Mouse (Mus musculus) testis, postnatal 14 days (tissue): ENCODE results near the gene Hspb1.

Experiments used
- DNase-seq: peaks from one replicate; pipeline ENCODE4 v3.0.0; 2021; ENCODE audit warnings: low spot score

The Hspb1 gene

DNA sequence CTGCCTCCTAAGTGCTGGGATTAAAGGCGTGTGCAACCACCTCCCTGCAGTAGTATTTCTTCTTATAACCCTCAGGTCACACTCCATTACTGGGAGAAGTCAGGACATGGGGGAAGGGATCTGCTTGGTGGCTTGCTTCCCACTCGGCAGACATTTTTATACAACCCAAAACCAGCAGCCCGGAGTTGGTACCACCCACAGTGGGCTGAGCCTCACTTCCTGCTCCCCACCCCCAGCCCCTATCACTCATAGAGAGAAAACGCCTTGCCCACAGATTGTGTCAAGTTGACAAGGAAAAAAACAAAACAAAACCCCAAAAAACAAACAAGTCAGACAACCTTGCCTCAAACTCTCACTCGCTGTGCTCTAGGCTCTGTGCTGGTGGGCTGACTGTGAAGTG lies 25.5 kb downstream of the Hspb1 start:
- no peak for DNase-seq

DNA sequence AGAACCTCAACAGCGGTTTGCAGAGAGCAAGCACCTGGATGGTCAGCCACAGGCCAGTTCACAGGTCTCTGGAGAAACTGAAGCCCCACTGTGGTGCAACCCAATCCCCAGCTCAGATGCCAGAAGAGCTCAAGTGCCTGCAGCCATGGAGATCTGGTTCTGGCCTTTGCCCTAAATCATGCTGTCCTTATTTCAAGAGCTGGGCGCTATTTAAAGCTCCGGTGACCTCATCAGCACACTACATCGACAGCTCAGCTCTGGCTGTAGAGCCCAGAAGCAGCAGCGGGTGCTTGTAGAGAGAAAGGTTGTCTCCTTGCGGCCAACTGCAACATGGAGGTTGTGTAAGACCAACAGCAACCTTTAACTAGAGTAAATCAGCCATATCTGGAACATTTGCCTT lies 26.4 kb downstream of the Hspb1 start:
- no peak for DNase-seq

DNA sequence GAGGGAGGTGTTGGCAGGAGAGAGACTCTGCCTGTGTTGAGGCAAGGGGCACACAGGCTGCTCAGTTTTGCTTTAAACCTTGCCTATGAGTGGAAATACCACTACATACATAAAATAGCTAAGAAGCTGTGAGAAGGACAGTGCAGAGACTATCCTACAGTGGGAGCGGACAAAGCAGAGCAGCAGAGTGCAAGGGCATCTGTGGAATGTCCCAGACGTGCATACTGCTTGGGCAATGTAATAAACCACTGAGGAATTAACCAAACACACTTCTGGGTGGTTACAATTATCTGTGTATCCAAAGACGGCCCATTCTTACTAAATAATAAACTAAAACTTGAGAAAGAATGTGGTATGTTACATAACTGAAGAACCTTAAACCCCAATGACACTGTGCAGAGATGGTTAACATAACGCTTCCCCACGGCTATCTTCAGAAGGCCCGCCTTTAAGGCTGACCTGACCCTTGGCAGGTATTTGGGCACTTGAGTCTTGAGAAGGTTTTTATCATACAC lies 28.4 kb downstream of the Hspb1 start:
- no peak for DNase-seq

DNA sequence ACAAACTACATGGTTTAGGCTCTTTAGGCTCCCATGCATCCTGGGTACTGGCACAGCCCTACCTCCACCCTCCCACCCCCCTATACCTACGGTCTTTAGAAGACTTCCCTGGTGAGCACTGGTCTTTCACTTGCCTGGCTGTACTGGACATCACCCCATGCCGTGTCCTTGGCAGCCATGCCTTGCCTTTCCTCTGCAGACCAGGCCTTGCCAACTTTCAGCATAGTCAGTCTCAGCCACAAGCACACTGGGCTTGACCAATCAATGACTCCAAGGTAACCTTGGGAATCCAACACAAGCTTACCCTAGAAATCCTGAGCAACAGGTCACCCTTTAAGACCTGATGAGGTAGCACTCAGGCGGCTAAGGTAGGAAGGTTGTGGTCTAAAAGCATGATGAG lies 28.9 kb downstream of the Hspb1 start:
- DNase-seq, result no peak

DNA sequence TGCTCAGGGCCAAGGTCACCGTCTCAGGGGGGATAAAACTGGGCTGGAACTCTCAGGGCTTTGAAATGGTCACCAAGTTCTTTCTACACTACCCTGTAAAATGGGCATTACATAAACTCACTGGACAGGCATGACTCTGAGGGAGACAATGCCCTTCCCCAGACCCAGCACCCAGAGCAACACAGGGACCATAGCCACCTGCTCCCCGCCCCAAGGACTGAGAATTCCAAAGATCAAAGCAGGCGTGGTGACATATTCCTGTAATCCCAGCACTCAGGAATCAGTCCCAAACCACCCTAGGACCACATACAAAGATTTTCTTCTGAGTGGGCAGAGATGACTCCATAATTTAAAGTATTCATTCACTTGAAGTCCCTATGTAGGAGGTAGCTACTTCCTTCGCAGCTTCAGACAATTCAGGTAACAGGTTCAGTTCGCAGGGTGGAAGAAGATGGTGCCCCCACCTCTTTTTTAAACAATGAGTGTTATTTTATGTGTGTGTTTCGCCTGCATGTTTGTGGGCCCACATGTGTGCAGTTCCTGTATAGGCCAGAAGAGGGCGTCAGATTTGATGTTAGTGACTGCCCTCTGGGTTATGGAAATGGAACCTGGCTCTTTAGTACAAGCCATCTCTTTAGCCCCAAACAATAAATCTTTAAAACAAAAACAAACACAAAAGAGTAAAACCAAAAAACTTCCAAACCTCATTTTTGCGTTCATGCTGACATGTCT lies 29.8 kb downstream of the Hspb1 start:
- no peak for DNase-seq

DNA sequence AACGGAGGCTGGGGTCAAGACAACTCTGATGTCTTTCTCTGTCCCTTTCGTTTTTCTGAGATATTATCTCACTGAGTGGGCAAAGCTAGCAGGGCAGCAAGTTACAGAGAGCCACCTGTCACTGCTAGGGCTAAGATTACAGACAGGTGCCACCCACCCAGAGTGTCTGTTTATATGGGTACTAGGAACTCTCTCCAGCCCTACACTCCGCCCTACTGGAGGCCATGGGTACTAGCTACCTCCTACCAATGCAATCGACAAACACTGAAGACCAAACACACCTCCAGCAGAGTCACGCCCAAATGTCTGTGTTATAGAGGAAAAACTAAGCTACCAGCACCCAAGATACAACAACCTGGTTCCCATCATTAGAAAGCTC lies 30.3 kb downstream of the Hspb1 start:
- DNase-seq, result no peak

DNA sequence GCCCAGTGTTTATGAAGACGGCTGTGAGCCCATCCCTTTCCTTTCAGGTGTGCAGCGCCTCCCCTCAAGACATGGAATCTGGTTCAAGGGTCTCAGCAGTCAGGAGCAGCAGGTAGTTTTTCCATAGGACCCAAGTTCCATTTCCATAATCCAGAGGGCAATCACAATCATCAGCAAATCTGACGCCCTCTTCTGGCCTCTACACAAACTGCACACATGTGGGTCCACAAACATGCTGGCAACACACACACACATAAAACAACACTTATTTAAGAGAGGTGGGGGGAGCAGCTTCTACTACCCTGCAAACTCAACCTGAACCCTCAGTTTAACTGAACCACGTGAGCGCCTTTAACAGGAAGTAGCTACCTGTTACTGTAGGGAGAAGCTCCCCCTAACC lies 30.9 kb downstream of the Hspb1 start:
- no peak for DNase-seq

DNA sequence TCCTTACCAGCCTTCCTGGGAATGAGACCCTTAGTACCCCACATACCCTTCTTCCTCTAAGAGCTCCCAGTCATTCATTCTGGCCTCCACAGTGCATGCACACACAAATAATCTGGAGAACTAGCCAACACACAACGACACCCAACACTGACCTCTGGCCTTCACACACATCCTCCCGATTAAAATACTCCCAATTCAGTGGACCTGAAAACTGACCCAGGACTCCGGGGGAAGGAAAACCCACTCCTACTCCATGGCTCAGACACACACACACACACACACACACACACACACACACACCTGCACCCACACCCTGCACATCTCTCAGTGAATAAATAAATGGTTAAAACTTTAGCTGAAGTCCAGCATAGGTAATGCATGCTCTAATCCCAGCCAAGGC lies 32.2 kb downstream of the Hspb1 start:
- DNase-seq, result no peak

DNA sequence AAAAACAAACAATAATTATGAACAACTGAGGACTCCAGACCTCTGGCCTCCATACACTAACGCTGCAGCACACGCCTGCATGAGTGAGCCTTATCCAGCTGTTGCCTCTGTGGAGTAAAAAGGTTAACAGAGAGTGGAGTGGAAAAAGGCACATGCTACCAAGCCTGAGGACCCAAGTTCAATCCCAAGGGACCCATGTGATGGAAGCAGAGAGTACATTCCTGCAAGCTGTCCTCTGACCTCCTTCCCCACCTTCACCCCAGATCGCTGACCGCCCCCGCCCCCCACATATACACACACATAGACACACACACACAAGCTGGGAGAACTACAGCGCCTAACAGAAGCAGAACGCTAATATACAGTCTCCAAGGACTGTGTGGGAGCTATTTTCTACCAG lies 36.2 kb downstream of the Hspb1 start:
- DNase-seq, result no peak

DNA sequence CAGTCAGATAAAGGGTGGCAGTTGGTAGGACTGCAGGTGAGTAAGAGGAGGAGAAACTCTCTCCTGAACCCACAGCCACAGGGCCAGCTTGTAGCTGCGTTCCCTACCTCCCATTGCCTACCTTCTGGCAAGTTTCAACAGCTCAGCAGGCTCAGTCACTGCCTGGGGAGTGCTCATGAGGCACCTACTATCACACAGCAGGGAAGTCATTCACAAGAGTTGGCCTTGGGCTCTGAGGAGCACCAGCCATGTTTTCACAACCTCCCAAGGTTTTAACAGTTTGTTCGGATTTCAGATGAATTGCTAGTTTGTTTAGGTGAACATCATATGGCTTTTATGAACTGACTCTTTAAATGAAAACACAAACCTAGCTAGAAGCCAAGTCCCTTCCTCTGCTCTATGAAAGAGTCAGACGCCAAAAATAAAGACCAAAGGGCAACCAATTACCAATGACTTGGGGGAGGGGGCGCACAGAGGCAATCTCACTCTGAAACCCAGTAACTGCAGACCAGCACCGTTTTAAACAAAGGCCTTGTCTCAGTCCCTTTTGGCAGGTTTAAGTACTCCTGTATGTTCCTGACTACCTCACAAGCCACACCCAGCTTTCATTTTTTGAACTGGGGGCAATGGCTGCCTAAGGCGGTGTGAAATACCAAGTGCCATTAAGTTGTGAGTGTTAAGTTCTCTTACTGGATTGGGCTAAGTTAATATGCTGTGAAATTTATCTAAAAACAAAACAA lies 42.1 kb downstream of the Hspb1 start:
- DNase-seq, result no peak

DNA sequence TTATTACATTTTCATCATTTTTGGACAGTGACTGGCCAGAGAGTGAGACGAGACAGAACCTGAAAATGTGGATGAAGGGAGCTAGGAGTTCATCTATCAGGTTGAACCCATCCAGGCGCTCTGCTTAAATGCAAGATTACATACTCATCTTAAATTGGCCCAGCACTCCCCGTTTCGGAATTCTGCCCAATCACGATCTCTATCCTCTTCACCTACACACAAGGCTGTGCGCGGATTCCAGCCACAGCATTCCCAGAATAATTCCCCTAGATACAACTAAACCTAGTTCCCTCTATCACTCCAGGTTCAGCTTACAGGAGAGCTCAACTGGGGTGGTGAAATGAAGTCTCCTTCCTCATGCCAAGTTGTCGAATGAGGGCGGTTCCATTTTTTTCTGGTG lies 43.8 kb downstream of the Hspb1 start:
- DNase-seq, result no peak

DNA sequence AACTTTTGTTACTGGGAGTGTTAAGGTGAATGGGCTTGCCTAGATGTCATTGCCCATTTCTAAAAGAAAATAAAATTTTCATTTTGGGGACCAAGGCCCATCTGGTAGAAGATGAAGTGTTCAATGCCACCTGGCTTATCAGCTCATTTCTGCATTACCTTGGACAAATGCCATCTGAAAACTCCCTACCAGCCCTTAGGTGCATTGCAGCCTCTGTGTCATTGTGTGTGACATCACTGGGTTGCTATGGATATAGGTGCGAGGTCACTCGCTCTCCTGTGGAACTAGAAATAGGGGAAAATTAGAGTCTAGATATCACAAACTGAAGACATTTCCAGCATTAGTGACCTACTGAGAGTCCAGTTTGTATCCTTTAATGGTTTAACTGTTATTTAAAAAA lies 44.6 kb downstream of the Hspb1 start:
- DNase-seq, result no peak

DNA sequence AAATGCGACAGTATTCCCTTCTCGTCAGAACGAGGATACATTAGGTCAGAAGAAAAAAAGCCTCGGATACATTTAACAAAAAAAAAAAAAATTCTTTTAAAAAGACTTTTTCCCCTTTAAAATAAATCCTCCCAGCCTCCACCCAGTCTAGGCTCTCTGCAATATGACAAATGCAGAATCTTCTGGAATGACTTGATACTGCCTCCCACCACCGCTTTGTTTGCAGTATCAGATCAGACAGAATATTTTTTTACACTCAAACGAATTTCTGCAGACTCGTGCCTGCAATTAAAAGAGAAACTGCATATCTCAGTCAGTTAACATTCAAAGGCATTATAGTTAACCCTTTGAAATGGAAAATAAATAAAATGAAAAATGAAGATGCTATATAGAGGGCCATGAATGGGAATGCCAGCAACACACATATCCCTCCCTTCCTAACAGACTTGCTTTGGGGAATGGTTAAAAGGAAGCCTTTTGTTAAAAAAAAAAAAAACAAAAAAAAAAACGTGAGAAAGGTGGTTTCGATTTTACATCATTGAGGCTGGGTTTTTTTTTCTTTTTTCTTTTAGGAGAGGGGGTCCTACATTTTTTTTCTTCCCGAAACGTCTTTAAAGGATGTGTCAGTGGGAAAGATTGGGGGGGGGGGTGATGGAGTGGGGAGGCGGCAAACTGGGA lies 45.6 kb downstream of the Hspb1 start:
- no peak for DNase-seq

DNA sequence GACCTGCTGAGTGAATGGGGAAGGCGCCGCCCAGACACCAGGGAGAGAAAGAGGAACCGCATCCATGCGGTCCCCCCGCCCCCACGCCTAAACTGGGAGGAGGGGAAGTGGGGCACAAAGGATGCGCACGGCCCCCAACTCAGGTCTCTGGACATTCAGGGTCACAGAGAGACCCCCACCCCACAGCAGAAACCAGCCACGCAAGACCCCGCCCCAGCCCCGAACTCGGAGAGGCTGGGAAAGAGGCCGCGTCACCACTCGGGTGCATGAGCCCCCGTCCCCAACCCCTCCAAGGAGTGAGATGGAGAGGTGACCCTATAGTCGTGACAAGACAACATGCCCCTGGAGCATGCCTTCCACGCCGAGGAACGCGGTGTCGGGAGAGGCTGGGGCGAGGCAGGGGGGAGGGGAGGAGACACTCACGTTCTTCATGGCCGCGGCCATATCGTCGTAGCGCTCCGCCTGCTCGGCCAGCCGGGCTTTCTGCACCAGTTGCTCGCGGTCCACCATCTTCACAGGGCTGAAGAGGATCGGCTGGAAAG lies 46.3 kb downstream of the Hspb1 start:
- DNase-seq, result no peak

DNA sequence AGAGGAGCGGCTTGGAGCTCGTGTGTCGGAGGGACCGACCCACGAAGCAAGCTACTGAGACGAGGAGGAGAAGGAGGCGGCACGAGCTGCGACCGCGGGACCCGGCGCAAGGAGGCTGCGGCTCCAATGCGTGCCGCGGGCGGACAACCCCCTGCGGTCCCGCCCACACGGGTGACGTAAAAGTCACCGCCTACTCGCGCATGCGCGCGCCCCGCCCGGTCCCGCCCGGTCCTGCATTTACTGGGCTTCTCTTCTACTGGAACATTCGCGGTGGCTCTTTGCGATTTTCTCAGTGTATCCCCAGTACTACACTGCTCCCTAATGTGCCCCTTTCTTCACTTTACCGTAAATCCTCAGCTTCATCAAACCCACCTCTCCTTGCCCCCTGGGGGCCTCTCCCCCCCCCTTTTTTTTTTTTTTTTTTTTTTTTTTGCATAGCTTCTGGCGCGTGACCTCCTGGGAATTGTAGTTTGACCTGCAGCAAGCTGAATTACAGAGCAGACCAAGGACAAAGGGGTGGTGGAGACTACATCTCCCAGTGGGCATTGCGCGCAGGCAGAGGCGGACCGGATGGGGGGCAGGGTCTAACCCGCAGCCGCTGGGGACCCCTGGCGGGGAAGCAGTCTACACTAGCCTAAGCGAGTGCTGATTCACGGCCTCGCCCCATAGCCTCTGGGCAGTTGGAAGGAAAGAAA lies 46.9 kb downstream of the Hspb1 start, which contains the start of gene Ywhag:
Gene Ywhag (minus strand): TSS at position 136 of the 695 bp plus-strand sequence.
- DNase-seq, result peak; percentile 98

DNA sequence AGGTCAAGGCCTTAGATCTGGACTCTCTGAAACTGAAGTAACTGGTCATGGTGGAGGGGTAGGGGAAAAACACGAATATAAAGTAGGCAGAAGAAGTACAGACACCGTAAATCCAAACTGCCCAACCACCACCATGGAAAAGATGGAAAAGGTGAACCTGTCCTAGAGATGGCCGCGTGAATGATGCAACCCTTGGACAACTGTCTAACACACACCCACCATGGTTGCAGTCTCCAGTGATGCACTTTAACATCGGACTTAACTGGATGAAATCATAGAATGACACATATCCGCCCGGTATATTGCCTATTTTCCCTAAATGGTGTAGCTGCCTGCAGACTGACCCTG lies 47.4 kb downstream of the Hspb1 start:
- no peak for DNase-seq

DNA sequence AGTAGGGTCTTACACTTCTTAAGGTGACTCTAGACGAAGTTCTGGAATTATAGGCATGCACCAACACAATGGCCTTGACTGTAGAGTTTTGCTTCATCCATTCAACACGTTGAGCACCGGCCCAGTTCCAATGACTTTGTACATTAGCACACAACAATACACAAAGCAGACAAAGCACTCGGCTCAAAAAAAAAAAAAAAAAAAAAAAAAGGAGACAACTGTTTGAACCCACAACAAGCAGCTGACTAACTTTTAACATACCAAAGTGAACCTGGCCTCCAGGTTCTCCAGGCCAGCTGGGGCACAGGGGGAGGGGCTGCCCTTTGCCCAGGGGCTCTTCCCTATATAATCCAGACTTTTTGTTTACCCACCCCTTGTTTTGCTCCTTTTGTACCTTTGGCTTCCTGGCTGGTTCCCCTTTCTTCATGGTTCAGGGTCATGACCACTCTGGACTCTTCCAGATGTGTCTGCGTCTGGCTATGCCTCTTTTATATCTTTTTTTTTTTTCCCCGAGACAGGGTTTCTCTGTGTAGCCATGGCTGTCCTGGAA lies 48.0 kb downstream of the Hspb1 start:
- DNase-seq, result no peak
